Mouse (Mus musculus) Patski (cell line): ENCODE results near the gene Il34. TPM values are rescaled to one million over a fixed set of nuclear protein-coding genes. Genes with fewer than 3 reads are reported as not detected.

Experiments used
- ATAC-seq: fragments of 100-300 bp; one replicate; pipeline ENCODE4 v1.8.0; 2021
- CTCF ChIA-PET: fragments of 350-600 bp; sonication (Branson Sonifier 250); formaldehyde crosslinking; loops from one replicate; lab custom pipeline; 2022; ENCODE audit warnings: inconsistent platforms; lab: Charles Lee
- POLR2A ChIA-PET: fragments of 350-600 bp; sonication (Branson Sonifier 250); formaldehyde crosslinking; loops from one replicate; lab custom pipeline; 2022; ENCODE audit warnings: antibody characterized with exemption, inconsistent platforms; lab: Charles Lee
- DNase-seq: peaks from one replicate; pipeline ENCODE4 v3.0.0-alpha.2; 2011; ENCODE audit warnings: low read depth, low spot score
- H3K27me3 ChIP-seq: fragments of 371-371 bp; one replicate; pipeline ENCODE4 v1.5.1; 2021
- CTCF ChIP-seq: fragments of 100-300 bp; IDR thresholded peaks from one replicate; pipeline ENCODE4 v1.5.1; 2021
- in situ Hi-C: fragments of 300-500 bp; cut with MboI; formaldehyde crosslinking; loops from 3 replicates; pipeline ENCODE4 v1.11.1; 2018; ENCODE audit warnings: low pct_unique_long_range_greater_than_20kb, mixed read lengths
- polyA plus RNA-seq: library from polyadenylated mRNA; unstranded; gene quantifications from one replicate; pipeline ENCODE4 v1.2.3, GENCODE M21; 2021

Il34 gene
- polyA plus RNA-seq, 1 experiment from 2014 or later, result 35.6 TPM

DNA sequence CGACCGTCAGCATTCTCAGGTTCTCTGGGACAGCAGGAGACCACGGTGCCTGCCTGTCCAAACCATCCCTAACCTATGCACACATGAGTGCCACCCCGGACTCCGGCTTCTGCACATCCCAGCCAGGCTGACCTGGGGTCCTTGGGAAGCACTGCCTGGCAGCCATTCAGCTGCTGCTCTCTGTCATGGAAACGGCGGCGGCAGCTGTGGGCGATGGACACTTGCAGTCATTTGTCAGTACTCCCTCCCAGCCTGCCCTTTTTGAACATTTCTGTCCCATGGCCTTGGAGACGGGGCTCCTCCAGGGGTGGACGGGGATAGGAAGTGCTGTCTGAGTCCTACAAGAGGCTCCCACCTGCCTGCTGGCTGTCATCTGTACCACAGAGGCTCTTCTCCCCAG is 97.3 kb downstream of the Il34 start:
- TF ChIP-seq CTCF, result no peak
- in situ Hi-C loops, result no loop called here
- ATAC-seq (no peak), DNase-seq (no peak)
- ChIA-PET CTCF (no interaction called here), POLR2A (no interaction called here)
- H3K27me3 ChIP-seq, result no peaks in the 10 kb centered on the region

DNA sequence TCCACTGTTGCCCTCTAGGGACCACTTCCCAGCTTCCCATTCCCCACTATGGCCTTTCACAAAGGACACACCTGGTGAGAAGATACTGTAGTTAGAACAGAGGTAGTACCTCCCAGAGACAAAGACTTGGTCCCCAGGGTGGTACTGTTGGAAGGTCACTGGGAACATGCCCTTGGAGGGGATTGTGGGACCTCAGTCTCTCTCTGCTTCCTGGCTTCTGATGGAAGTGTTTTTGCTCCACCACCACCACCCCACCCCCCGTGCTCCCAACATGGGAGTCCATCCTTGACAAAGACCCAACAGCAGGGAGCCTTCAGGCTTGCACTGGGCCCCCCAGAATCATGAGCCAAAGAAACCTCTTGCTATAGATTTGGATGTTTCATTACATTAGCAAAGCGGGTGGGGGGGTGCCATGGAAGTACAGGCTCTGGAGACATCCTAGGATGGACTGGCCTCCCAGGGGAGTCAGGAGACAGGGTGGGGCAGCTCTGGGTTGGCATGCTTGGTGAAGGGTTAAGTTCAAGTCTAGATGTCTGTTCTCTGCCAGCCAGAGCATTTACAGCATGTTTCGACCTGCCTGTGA is 99.3 kb downstream of the Il34 start:
- ChIA-PET CTCF (interaction anchor here (0.7 kb wide), 1 partner anchor 16 kb away, joined by 3 read pairs; no protein-coding TSS in a partner anchor), POLR2A (interaction anchor here (0.9 kb wide), 1 partner anchor 9 kb away, joined by 3 read pairs; no protein-coding TSS in a partner anchor)
- TF ChIP-seq CTCF, result no peak
- ATAC-seq (no peak), DNase-seq (no peak)
- H3K27me3 ChIP-seq, result no peaks in the 10 kb centered on the region
- in situ Hi-C loops, result no loop called here

DNA sequence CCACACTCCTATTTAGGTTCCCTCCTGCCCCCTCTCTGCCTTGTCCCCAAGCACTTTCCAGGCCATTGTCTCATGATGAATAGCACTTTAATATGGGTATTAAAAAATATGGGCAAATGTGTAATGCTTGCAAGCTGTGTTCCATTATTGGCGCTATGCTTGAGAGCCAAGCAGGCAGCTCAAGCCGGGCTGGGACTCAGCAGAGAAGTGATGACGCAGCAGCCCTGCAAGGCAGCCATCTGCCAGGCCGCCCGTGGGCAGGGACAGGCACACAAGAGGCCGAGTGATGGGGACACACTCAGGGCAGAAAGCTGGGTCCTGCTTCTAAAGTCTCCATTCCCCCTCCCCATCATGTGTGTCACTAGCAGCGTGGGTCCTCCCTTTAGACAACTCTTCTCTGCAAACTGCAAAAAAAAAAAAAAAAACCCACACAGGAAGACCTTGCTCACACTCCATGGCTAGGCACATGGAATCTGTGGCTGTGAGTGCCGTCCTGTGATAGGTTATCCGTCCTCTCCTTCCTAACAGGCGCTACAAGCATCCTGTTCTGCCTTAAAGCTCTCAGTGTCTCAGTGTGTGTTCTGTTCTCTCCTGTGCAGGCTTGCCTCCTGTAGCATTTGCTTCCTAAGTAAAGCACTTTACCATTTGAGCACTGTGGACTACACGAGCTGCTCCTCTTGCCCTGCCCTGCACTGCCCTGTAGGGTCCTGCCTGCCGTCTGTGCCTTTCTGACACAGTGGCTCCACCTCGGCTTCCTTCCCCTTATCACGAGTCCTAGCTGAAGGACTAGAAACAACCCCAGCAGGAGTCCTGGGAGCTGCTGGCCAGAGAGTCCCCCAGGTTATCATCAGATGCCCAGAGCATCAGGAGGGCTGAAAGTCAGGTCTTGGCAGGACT is 100.1 kb downstream of the Il34 start:
- CTCF ChIA-PET, result interaction anchor here (0.7 kb wide), 1 partner anchor 15 kb away, joined by 3 read pairs; no protein-coding TSS in a partner anchor
- no peak for DNase-seq
- no peak for TF ChIP-seq CTCF
- ATAC-seq, result no peak
- POLR2A ChIA-PET, result interaction anchor here (0.7 to 0.9 kb wide), 3 partner anchors 8 to 283 kb away, joined by 3 to 5 read pairs (median 5); no protein-coding TSS in a partner anchor
- no peaks in the 10 kb centered on the region for H3K27me3 ChIP-seq
- in situ Hi-C loops, result no loop called here

DNA sequence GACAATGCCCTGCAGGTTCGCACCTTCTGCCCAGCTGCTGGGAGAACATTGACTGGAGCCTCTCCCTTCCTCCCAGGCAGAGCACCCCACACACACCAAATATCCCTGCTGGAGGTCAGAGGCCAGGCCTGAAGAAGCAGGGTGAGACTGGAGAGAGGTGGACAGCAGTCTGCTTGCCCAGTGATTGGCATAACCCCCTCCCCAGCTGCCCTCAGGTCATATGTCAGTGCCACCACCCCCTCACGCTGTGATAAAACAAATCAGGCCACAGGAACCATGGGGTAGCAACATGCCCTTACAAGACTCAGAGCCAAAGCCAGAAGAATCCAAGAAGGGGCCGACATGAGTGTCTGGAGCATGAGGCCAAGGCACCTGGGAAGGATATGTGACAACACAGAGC is 101.6 kb downstream of the Il34 start:
- no peak for ATAC-seq
- in situ Hi-C loops, result no loop called here
- no peak for TF ChIP-seq CTCF
- DNase-seq, result no peak
- POLR2A ChIA-PET, result interaction anchor here (0.8 to 1.6 kb wide), 3 partner anchors 10 to 18 kb away, joined by 3 to 6 read pairs (median 3); no protein-coding TSS in a partner anchor
- H3K27me3 ChIP-seq, result no peaks in the 10 kb centered on the region
- CTCF ChIA-PET, result interaction anchor here (1.3 to 1.4 kb wide), 2 partner anchors 8 to 16 kb away, joined by 3 to 4 read pairs; no protein-coding TSS in a partner anchor

DNA sequence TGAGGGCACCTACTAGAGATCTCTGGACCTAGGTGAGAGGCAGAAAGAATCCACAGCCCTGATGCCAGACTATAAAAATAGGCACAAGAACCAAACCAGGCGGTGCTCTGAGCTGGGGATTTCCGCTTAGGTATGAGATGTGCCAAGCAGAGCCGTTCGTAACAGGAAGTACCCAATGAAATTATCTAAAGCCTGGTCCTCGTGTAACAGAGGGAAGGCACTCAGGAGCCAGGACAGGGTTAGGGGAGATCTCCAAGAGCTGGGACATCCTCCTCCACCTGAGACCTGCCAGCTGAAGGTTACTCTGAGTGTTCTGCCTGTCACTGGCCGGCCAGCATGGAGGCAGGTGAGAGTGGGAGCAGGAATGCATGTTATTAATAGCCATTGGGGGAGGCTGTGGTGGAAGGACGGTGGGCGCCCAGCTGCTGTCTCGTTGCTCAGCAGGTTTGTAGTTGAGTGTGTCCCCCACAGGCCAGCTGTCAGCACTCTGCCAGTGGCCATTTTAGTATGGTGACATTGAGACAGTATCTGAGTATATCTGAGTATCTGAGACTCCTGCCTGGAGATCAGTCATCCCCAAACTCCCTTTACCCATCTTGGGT is 102.2 kb downstream of the Il34 start:
- no peaks in the 10 kb centered on the region for H3K27me3 ChIP-seq
- POLR2A ChIA-PET, result interaction anchor here (1.4 to 1.6 kb wide), 2 partner anchors 10 to 14 kb away, joined by 3 to 6 read pairs; no protein-coding TSS in a partner anchor
- in situ Hi-C loops, result no loop called here
- ATAC-seq (no peak), DNase-seq (no peak)
- CTCF ChIA-PET, result interaction anchor here (0.6 to 1.4 kb wide), 2 partner anchors 16 to 21 kb away, joined by 3 to 4 read pairs; no protein-coding TSS in a partner anchor
- TF ChIP-seq CTCF, result no peak

DNA sequence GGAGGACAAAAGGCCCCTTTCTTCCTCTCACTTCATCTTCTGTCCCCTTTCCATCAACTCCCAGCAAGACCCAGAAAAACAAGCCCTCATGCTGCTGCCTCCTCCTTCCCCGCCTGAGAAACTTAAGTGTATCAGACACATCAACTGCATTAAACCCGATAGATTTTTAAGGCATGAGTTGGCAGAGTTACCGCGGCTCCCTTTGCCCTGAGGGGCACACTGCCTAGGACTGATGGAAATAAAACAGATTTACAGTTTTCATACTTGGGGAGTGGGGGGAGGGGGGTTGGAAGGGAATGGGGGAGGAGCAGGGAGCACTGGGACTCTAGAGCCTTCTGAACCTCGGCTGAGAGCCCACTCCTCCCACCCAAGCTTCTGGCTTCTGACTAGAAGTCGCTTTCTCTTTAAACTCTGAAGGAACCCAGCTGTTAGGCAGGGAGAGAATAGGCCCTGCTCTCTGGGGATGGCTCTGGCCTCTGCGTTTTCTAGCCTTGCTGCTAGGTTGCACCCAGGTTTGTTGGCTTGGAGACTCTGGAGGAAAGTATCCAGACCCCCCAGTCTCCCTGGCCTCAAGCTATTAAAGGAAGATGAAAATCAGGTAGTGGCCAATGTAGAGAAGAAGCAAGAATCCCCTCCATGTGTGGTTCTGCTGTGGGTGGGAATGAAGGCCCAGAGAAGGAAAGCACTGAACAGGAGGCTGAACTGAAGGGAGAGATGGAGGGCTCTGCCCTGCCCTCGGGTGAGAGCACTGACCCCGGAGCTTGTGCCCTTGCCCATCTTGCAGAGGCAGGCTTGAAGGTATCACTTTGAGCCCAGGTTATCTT is 102.9 kb downstream of the Il34 start:
- POLR2A ChIA-PET, result interaction anchor here (0.7 to 1.6 kb wide), 3 partner anchors 12 to 21 kb away, joined by 3 to 6 read pairs (median 3); no protein-coding TSS in a partner anchor
- ATAC-seq (no peak), DNase-seq (peak; percentile 48)
- CTCF ChIA-PET, result interaction anchor here (0.6 to 1.4 kb wide), 2 partner anchors 22 to 52 kb away, joined by 3 read pairs; no protein-coding TSS in a partner anchor
- H3K27me3 ChIP-seq, result no peaks in the 10 kb centered on the region
- TF ChIP-seq CTCF, result no peak
- in situ Hi-C loops, result no loop called here

DNA sequence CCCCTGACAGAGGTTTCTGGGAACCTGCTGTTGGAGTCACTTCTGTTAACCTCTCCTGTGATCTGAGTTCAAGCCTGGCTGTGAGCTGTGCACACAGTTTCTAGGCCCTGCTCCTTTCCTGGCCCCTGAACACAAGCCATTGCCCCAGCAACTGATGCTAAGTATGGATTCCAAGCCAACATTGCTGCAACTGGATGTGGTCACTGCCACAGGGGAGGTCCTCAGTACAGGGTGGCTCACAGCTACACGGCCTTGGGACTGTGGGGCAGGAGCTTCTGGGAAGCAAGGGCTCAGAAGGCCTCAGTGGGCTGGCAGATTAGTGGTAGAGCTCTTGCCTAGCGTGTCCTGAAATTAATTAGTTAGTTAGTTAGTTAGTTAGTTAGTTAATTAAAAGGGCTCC is 105.2 kb downstream of the Il34 start:
- no peak for ATAC-seq
- in situ Hi-C loops, result no loop called here
- ChIA-PET POLR2A (no interaction called here), CTCF (no interaction called here)
- TF ChIP-seq CTCF, result no peak
- no peak for DNase-seq
- no peaks in the 10 kb centered on the region for H3K27me3 ChIP-seq

DNA sequence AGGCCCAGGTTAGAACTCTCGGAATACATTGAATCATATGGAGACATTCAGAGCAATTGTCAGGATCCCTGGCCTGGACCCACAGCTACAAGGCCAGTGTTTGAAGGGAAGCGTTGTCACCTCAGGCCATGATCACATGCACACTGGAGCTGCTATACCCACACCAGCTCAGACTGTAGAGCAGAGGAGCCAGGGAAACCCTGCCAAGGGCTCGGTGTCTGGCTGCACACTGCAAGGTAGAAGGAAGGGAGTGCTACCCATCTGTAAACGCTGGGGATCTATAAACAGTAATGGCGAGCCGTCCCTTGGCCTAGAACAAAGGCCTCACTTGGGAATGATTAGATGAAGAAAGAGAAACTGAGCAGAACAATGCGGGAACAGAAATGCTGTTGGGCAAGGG is 106.2 kb downstream of the Il34 start:
- no peak for TF ChIP-seq CTCF
- DNase-seq, result no peak
- ATAC-seq, result no peak
- H3K27me3 ChIP-seq, result no peaks in the 10 kb centered on the region
- ChIA-PET CTCF (no interaction called here), POLR2A (interaction anchor here (0.5 to 0.7 kb wide), 2 partner anchors 245 to 332 kb away, joined by 3 to 11 read pairs; partner anchors contain the start of gene Ddx19b)
- in situ Hi-C loops, result no loop called here

DNA sequence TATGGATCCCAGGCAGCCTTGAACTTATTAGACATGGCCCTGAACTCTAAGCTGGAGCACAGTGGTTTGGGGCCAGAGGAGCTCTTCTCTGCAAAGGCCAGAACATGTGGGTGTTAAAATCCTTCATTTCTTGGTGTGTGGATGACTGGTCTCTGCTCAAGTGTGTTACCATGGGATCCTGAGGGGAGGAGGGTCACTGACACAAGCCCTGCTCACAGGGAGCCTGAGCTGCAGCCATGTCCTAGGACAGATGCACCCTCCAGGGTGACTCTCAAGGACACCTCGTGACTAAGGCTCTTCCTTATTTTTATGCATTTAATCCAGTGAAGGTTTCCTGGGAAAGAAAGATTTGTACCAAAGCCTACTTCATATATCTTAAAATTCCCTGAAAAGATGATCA is 107.6 kb downstream of the Il34 start:
- ATAC-seq, result no peak
- in situ Hi-C loops, result no loop called here
- POLR2A ChIA-PET, result no interaction called here
- no peaks in the 10 kb centered on the region for H3K27me3 ChIP-seq
- TF ChIP-seq CTCF, result no peak
- no peak for DNase-seq
- CTCF ChIA-PET, result no interaction called here
